Mouse (Mus musculus): ENCODE data around the gene Adi1.

DNA sequence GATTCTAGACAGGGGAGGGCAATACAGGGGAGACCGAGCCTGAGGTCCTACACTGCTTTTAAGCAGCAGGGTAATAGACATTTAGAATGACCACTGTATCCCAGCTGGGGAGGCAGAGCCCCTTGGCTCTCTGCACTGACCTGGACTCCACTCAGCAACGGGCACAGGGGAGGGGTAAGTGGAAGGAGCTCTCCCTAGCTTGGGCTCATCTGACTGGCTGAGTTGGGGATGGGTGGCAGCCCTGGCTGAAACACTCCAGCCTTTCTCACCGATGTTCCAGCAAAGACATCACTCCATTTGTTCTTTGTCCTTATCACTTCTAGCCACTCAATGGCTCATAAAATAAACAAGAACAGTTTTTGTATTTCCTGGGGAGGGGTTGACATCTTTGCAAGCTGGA lies 18.7 kb downstream of the Adi1 start:
- TF ChIP-seq CTCF (IDR thresholded peaks at IDR 0.05; ENCODE audit: low read depth, low read length) (no peak), GATA1 (IDR thresholded peaks at IDR 0.05; ENCODE audit: borderline replicate concordance, low read length) (no peak), POLR2AphosphoS5 (IDR thresholded peaks at IDR 0.05; ENCODE audit: insufficient replicate concordance, low read depth, low read length) (no peak), TAL1 (conservative IDR thresholded peaks at IDR 0.05; ENCODE audit: low read depth, low read length) (no peak)
